Mouse (Mus musculus): ENCODE data around the gene Taar7d.
"Not testable (repeated sequence)": the region's sequence is repeated elsewhere in the genome, so short reads cannot be mapped to it uniquely, and the experiment has no call there.

Taar7d gene

DNA sequence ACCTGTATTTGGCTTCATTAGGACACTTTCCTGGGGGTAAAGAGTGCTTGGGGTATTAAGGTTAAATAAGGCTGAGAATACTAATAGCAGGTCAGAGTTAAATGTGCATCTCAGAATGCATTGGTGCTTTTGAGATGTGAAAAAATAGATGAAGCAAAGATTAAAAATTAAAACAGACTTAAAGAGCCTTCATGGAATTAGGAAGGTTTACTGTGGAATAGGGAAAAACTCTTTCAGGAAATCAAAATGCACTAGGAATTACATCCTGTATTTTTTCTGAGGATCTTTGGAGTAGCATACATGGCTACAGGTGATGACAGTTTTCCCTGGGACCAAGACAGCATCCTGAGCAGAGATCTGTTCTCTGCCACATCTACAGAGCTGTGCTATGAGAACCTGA lies at the start of gene Taar7d:
Gene Taar7d, plus strand, starts transcription at position 301 of the 400 bp plus-strand sequence.
- DNase-seq (ENCODE audit: extremely low read depth, low read depth, low spot score) = no peak

DNA sequence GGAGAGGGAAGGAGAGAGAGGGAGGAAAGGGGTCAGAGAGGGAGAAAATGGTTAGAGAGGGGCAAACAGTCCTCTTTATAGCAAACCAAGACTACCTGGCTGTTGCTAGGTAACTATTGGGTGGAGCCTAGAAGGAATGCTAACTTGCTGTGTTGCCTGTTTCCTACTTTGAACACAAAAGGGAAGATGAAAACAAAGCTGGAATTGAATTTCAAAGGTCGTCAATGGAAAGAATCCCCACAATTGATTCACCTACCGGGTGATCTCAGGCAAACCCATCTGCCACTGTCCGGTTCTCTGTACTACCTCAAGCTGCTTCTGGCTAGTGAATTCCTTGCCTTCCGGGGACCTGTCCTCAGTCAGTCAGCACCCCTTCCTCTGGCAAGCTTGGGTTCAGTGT lies 49.1 kb upstream of the Taar7d start:
- DNase-seq (ENCODE audit: extremely low read depth, low read depth, low spot score) = no peak

DNA sequence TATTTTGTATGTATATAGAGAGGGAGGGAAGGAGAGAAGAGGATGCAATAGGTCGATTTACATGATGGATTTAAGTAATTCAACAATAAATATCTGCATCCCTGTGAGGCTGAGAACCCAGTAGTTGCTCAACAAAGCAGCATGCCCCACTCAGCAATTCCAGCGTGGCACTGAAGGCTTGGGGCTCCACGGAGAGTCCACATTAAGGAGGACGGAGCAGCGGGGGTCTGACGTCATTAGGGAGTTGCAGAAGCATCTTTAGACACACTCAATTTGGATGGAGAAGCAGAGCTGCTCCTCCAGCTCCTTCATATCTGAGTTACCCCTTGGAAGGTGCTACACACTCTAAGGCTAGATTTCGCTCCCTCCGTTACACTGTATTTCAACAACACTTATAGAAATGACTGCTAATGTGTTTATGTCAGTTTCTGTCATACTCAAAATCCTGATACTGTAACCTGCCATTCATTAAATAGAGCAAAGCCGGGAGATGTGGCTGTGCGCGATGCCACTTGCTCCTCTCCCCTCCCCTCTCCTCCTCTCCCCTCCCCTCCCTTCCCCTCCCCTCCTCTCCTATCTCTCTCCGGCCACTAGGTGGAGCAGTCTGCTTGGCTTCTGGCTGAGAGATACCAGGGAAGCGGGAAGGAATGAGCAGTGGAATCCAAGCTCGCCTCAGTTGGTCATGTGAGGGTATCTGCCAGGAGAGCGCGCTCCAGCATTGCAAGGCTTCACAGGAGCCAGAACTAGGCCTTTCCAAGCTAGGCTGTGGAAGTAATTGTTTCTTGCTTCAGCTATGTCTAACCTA lies 47.9 kb upstream of the Taar7d start:
- no peak for DNase-seq (ENCODE audit: extremely low read depth, low read depth, low spot score)

DNA sequence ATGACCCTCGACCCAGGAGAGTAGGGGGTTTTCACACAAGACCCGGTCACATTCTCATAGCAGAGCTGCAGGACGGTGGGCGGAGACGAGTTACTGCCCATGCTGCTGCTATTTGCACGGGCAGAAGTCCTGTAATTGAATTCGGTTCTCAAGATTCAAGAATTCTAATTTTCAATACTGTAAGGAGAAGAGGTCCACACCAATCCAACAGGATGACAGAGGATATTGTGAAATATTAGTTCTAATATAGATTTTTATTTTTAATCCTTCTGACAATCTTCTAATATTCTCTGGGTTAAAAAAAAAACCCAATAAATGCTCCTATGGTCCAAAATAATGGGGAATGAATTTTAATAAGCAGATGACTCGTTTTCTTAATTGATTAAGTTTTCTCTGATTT lies 41.5 kb upstream of the Taar7d start, which contains the start of gene Taar6:
Gene Taar6, minus strand, starts transcription at position 101 of the 400 bp plus-strand sequence.
- DNase-seq (ENCODE audit: extremely low read depth, low read depth, low spot score) = no peak

DNA sequence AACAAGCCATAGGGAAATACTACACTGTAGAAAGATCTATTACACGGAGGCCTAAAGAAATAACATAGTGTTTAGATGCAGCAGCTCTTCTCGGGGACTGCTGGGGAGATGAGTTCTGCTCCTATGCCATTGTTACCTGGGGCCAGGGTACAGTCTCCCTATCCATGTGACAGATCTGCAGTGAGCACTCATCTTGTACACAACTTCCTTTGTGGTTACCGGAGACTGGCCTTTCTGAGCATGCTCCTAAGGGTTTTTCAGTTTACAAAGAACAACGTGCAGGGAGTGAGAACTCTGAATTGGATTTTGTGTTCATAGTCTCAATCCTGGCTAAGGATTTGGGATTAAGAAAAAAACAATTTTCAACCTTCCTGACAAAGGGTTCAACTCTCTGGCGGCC lies 40.6 kb upstream of the Taar7d start:
- no peak for DNase-seq (ENCODE audit: extremely low read depth, low read depth, low spot score)

DNA sequence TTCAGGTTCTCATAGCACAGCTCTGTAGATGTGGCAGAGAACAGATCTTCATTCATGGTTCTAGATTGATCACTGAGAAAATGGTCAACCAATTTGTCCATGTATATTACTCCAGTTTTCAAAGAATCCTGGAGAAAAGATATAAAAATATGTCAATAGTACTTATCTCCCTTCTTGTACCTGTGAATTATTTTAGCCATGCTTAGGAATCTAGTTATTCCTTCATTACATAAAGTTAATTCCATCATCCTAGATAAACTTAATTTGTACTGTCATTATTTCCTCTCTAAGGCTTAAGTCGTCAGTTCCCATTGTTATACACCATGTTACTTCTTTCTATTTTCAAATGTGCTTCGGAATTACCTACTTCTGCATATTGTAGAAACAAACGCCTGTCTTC lies 33.6 kb upstream of the Taar7d start, which contains the start of gene Taar7a:
Gene Taar7a, minus strand, starts transcription at position 101 of the 400 bp plus-strand sequence.
- DNase-seq (ENCODE audit: extremely low read depth, low read depth, low spot score) = no peak

DNA sequence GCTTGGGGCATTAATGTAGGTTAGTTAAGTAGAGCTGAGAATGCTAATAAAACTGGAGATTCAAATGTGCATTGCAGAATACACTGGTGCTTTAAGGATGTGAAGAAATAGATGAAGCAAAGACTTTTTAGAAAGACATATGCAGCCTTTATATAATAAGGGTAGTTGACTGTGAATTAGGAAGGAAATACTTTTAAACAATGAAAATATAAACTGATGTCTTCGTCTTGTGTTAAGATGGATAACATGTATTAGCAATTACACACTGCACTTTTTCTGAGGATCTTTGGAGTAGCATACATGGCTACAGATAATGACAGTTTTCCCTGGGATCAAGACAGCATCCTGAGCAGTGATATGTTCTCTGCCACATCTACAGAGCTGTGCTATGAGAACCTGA lies 27.4 kb upstream of the Taar7d start, which contains the start of gene Taar7b:
Gene Taar7b, plus strand, starts transcription at position 301 of the 400 bp plus-strand sequence.
- DNase-seq (ENCODE audit: extremely low read depth, low read depth, low spot score) = no peak

DNA sequence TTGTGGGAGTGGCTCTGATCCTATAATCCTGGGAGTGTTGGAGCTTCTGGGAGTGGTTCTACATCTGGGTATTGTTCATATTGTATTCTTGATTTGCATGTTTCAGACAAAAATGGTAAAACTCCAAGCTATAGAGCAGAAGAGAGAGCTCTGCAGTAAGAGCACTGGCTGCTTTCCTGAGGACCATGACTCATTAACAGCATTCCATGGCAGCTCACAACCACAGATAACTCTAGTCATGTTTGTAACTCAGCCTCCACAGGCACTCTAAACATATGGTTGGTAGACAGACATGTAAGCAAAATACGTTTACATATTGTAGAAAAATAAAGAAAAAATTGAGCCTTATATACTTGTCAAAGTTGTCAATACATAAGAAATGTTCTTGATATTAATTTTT lies 20.6 kb upstream of the Taar7d start:
- no peak for DNase-seq (ENCODE audit: extremely low read depth, low read depth, low spot score)

DNA sequence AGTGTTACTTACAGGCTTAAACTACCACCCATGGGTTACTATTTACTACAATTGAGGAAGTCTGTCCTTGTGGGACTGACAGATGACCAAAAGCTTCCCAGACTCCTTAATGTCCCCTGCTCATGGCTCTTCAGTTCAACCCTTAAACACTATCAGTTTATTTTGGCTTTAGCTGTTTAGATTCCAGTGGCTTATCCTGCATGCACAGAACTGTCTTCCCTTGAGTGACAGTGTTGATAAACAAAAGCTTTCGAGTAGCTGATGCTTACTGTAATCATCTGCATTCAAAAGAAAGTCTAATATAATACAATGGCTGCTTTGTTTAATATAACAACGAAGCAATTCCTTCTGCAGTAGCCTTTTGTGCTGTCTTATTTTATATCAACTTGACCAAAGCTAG lies 20.0 kb upstream of the Taar7d start:
- DNase-seq (ENCODE audit: extremely low read depth, low read depth, low spot score) = no peak

DNA sequence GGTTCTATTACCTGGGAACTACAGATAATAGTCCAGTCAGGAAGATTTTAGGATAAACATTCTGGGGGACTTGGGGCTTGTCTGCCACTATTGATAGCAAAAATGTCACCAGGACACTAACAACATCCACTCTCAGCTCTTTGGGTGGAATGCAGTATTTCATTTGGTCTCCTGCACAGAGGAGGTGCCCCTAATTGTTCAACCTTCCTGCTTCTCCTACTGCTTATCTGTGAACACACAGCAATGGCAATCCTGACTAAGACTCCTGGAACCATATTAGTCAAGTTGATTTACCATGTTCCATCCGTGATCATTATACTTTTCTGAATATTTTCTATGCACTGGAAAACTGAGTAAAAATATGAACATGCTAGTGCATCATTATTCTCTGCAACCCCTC lies 18.9 kb upstream of the Taar7d start:
- DNase-seq (ENCODE audit: extremely low read depth, low read depth, low spot score) = no peak

DNA sequence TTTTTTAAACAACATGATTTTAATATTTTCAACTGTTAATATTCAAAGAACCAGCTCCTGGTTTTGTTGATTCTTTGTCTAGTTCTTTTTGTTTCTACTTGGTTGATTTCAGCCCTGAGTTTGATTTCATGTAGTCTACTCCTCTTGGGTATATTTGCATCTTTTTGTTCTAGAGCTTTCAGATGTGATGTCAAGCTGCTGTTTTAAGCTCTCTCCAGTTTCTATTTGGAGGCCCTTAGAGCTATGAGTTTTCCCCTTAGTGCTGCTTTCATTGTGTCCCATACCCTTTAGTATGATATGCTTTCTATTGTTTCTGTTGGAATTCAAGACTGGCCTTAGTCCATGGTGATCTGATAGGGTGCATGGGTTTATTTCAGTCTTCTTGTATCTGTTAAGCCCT lies 4.3 kb downstream of the Taar7d start:
- no peak for DNase-seq (ENCODE audit: extremely low read depth, low read depth, low spot score)

DNA sequence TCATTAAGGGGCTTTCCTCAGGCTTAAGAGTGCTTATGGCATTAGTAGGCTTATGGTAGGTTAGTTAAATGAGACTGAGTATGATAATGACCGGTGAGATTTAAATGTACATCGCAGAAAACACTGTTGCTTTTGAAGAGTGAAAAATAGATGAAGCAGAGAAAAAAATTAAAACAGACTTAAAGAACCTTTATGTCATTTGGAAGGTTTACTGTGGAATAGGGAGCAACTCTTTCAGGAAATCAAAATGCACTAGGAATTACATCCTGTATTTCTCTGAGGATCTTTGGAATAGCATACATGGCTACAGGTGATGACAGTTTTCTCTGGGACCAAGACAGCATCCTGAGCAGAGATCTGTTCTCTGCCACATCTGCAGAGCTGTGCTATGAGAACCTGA lies 10.3 kb downstream of the Taar7d start, which contains the start of gene Taar7e:
Gene Taar7e, plus strand, starts transcription at position 301 of the 400 bp plus-strand sequence.
- no peak for DNase-seq (ENCODE audit: extremely low read depth, low read depth, low spot score)

DNA sequence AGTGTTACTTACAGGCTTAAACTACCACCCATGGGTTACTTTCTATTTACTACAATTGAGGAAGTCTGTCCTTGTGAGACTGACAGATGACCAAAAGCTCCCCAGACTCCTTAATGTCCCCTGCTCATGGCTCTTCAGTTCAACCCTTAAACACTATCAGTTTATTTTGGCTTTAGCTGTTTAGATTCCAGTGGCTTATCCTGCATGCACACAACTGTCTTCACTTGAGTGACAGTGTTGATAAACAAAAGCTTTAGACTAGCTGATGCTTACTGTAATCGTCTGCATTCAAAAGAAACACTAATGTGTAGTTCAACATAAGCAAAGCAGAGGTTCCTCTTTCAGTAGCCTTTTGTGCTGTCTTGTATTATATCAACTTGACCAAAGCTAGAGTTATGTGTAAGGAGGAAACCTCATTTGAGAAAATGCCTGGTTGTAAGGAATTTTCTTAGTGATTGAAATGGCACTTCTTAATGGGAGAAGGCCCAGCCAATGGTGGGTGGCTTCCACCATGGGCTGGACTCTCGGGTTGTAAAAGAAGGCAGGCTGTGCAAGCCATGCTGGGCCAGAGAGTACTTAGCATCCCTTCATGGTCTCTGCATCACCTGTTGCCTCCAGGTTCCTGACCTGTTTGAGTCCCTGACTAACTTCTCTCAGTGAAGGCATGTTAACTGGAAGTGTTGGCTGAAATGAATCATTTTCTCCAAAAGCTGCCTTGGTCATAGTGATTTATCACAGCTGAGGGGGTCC lies 13.3 kb downstream of the Taar7d start:
- no peak for DNase-seq (ENCODE audit: extremely low read depth, low read depth, low spot score)

DNA sequence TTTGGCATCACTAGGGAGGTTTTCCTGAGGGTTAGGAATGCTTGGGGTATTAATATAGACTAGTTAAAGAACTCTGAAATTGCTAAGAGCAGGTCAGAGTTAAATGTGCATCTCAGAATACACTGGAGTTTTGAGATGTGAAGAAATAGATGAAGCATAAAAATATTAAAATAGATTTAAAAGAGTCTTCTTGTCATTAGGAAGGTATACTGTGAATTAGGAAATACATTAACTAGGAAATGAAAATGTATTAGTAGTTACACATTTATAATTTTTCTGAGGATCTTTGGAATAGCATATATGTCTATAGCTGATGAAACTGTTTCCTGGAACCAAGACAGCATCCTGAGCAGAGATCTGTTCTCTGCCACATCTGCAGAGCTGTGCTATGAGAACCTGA lies 22.2 kb downstream of the Taar7d start, which contains the start of gene Taar7f:
Gene Taar7f, plus strand, starts transcription at position 301 of the 400 bp plus-strand sequence.
- DNase-seq (ENCODE audit: extremely low read depth, low read depth, low spot score) = no peak

DNA sequence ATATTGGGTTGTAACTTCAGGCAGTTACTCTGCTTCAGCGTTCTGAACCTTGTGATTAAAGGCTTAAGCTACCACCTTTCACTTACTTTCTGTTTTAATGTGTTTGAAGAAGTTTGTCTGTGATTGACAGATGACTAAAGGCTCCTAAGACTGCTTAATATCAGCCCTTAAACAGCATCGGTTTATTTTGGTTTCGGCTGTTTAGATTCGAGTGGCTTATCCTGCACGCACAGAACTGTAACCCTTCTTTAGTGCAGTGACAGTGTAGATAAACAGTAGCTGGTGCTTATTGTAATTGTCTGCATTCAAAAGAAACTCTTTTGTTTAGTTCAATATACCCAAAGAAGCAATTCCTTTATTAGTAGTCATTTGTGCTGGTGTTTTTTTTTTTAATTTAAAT lies 25.0 kb downstream of the Taar7d start:
- DNase-seq (ENCODE audit: extremely low read depth, low read depth, low spot score) = no peak

DNA sequence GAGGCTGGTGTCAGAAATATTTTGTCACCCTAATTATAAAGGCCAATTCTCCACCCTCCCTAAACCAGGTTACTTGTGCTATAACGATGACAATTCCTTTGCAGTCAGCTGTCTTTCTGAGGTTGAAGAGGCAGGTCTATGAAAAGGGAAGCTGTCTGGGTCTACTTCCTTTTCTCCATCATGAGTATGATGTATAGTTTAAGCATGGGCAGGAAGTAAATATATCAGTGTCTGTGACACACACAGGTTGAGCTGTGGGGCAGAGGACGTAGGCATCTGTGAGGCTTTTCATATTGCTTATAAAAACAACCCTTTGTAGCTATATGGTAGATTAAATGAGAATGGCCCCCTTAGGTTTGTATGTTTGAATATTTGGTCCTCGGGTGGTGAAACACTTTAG lies 32.0 kb downstream of the Taar7d start:
- no peak for DNase-seq (ENCODE audit: extremely low read depth, low read depth, low spot score)

DNA sequence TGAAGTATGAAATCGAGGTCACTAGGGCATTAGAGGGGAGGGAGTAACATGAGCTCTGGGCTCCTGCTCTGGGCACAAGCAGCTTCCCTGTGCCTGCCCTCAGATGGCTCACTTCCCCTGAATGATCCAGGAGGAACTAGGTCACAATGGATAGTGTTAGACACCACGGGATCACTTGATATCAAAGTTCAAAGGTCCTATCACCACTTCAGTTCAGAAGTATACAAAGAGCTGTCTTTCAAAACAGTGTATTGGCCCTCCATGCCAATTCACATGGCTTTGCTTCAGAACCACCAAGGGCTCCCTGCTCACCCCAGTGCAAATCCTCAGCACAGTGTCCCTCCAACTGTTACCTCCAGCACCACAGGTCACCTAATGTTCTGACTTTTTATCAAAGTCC lies 47.7 kb downstream of the Taar7d start:
- DNase-seq (ENCODE audit: extremely low read depth, low read depth, low spot score) = not testable (repeated sequence)

DNA sequence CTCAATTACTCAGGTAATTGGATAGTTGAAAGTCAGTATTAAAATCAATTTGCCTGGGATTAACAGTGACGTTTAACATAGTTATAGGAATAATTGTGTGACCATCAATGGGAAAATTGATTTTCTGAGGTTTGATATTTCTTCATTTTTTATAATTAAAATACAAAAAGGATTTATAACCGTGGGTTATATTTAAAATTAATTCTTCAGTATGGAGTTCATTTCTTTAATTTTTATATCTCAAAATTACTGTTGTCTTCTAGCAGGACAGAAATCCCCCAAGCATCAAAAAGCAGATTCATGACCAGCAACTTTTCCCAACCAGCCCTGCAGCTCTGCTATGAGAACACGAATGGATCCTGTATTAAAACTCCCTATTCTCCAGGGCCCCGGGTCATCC lies 49.2 kb downstream of the Taar7d start, which contains the start of gene Taar8a:
Gene Taar8a, plus strand, starts transcription at position 301 of the 400 bp plus-strand sequence.
- not testable (repeated sequence) for DNase-seq (ENCODE audit: extremely low read depth, low read depth, low spot score)
